Mouse (Mus musculus) megakaryocyte, embryonic 14.5 days (primary cell): ENCODE measurements around the gene As3mt. TPM values are rescaled to one million over a fixed set of nuclear protein-coding genes. Genes with fewer than 3 reads are reported as not detected.

Experiments used
- H3K27me3 ChIP-seq: replicated peaks from 2 replicates; pipeline ENCODE3; 2012; ENCODE audit warnings: inconsistent platforms
- H3K36me3 ChIP-seq: replicated peaks from 2 replicates; pipeline ENCODE3; 2012; ENCODE audit warnings: low read length, inconsistent platforms, mixed read lengths
- H3K4me1 ChIP-seq: 2 replicates; pipeline ENCODE4 v1.6.1; 2012; ENCODE audit warnings: inconsistent platforms
- H3K4me3 ChIP-seq: replicated peaks from 2 replicates; pipeline ENCODE3; 2012; ENCODE audit warnings: moderate library complexity, mild to moderate bottlenecking, inconsistent platforms
- H3K9me3 ChIP-seq: 2 replicates; pipeline ENCODE4 v1.6.1; 2012; ENCODE audit warnings: inconsistent platforms
- FLI1 ChIP-seq: IDR thresholded peaks from 2 replicates; pipeline ENCODE4 v1.6.1; 2012; ENCODE audit warnings: low read length, inconsistent platforms, mixed read lengths
- GATA1 ChIP-seq: IDR thresholded peaks from 3 replicates; pipeline ENCODE4 v1.6.1; 2012; ENCODE audit warnings: mixed read lengths, low read length, inconsistent platforms, borderline replicate concordance
- polyA plus RNA-seq: library from polyadenylated mRNA; stranded (reverse); fragments of >175 nt; gene quantifications from 2 replicates; pipeline ENCODE4 v1.2.3, GENCODE M21; 2012; ENCODE audit warnings: low replicate concordance; ENCODE audit not compliant: insufficient read depth

Gene As3mt
- polyA plus RNA-seq, 1 experiment, result not detected

DNA sequence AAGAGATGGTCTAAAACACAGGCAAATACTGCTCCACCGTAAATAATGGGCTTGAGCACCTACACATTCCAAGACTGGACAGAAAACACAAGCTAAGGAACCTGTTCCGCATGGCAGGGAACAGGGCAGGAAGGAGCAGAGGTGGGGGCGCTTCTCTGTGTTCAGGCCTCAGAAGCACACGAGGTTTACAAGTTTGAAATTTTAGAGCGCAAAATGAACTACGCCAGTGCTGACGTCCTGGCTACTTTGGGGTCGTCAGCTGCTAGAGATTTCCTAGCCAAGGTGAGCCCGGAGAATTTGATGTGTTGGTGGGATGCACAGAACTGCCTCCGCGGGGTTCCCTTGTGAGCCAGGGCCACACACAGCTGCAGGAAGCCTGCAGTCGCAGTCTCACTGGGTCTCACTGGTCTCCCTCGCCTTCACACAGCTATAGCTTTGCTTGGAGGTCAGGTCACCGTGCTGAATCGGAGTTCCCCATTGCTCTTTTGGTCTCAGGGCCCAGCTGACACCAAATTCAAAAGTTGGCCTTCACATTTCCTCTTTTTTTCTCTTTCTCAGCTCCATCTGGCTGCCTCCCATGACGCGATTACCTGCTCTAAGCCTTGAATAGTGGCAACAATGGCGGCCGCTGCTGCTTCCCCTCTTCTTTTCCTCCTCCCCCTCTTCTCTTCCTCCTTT lies 9.3 kb upstream of the As3mt start:
- peaks cover 19% of the 10 kb centered on the region for H3K4me1 ChIP-seq
- H3K27me3 ChIP-seq, result peaks cover 2% of the 10 kb centered on the region
- H3K4me3 ChIP-seq, result no peak overlapping the region
- H3K9me3 ChIP-seq, result peaks cover 11% of the 10 kb centered on the region
- TF ChIP-seq FLI1 (no peak), GATA1 (no peak)
- peaks cover 46% of the 10 kb centered on the region for H3K36me3 ChIP-seq

DNA sequence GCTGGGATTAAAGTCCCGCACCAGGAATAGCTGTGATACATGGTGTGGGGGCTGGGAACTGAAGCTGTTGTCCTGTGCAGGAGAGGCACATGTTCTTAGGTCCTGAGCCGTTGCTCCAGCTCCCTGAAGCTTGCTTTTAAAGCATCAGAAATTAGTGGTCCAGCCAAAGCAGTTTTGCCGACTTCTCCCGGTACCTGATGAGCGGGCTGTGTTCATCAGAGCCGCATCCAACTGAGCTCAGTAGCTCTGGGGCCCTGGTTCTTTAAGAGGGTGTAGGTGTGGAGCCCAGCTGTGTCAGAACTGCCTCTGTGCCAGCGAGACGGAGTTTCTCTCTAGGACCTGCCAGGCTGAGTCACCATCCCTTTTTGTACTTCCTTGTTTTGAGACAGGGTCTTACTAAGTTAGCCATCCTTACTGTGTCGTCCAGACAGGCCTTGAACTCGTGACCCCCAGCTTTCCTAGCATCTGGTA lies 8.2 kb upstream of the As3mt start:
- Histone ChIP-seq H3K36me3 (peaks cover 41% of the 10 kb centered on the region), H3K9me3 (peaks cover 11% of the 10 kb centered on the region), H3K4me1 (peaks cover 13% of the 10 kb centered on the region), H3K27me3 (peaks cover 9% of the 10 kb centered on the region), H3K4me3 (no peak overlapping the region)
- TF ChIP-seq FLI1 (no peak), GATA1 (no peak)

DNA sequence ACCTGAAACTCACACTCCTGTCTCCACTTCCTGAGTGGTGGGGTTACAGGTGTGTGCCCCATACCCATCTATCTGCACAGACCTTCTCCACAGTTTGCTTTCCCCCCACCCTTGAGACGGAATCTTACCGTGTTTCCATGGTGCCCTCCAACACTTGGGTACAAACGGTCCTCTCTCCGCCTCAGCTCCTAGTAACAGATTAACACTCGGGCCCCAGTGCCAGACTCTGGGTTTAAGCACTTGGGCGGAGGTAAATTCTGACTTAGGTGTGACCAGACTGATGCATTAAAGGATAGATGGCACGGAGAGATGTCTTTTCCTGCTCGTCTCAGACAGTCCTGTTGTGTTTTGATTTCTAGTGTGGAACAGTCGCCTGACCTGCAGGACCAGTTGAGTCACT lies 6.1 kb upstream of the As3mt start:
- no peak overlapping the region for H3K4me3 ChIP-seq
- peaks cover 6% of the 10 kb centered on the region for H3K9me3 ChIP-seq
- peaks cover 14% of the 10 kb centered on the region for H3K27me3 ChIP-seq
- peaks cover 26% of the 10 kb centered on the region for H3K4me1 ChIP-seq
- no peak for TF ChIP-seq FLI1
- TF ChIP-seq GATA1, result no peak
- H3K36me3 ChIP-seq, result peaks cover 24% of the 10 kb centered on the region

DNA sequence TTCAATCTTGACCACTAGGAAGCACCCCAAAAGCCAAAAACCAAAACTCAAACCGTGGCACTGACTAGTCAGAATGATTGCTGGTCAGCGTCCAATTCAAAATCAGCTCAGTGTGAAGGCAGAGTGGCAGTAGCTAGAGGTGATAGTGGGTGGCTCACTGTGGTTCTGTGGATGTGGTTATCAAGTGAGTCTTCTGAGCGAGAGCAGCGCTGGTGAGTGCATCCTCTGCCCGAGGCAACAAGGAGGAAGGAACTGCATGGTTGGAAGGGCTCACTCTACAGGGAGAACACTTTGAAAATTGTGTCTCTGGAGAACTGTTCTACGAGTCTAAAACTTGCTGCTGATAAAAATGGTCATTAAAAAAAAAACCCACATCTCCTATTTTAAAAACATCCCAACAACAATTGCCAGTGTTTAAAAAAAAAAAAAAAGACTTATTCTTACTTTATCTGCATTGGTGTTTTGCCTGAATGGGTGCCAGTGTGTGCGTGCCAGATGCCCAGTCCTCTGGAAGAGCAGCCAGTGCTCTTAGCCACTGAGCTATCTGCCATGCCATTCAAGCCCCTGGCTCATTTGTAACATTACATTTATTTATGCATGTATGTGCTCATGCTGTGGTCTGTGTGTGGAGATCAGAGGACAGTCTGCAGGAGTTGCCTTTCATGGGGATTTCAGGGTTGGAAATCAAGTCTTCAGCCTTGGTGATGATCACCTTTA lies 1.3 kb upstream of the As3mt start:
- TF ChIP-seq GATA1, result no peak
- H3K4me3 ChIP-seq, result peak overlapping the region; percentile 53
- no peaks in the 10 kb centered on the region for H3K9me3 ChIP-seq
- peaks cover 35% of the 10 kb centered on the region for H3K27me3 ChIP-seq
- peaks cover 9% of the 10 kb centered on the region for H3K36me3 ChIP-seq
- peaks cover 44% of the 10 kb centered on the region for H3K4me1 ChIP-seq

DNA sequence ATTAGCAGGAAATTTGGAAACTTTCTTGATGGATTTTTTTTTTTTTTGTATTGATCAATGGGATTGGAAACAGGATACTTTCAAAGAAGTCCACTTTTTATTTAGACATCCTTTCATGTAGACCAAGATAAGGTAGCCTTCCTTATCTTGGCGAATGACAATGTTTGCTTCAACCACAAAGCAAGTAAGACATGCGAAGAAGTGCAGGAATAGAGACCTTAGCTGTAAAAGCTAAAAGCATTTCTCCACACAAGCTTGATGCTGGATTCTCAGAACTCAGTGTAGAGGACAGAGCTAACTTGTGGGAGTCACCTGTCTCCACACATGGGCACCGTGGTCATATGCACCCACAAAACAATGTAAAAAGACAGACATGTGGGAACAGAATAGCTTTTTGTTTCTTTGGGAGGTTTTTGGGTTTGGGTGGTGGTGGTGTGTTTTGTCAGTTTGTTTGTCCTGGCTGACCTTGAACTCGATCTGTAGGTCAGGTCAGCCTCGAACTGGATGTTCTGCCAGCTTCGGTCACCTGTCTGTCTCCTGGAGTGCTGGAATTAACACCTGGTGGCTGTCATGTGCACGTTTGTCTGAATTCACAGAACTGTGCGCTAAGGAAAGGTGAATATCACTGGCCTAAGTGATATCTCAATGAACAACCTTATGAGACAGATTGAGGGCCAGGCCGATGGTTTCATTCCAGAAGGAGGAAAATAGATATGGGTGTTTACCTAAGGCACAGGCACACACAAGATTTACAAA lies 540 bp upstream of the As3mt start:
- no peak overlapping the region for H3K4me3 ChIP-seq
- H3K9me3 ChIP-seq, result no peaks in the 10 kb centered on the region
- peaks cover 44% of the 10 kb centered on the region for H3K4me1 ChIP-seq
- H3K27me3 ChIP-seq, result peaks cover 35% of the 10 kb centered on the region
- TF ChIP-seq FLI1 (no peak), GATA1 (no peak)
- peaks cover 4% of the 10 kb centered on the region for H3K36me3 ChIP-seq

DNA sequence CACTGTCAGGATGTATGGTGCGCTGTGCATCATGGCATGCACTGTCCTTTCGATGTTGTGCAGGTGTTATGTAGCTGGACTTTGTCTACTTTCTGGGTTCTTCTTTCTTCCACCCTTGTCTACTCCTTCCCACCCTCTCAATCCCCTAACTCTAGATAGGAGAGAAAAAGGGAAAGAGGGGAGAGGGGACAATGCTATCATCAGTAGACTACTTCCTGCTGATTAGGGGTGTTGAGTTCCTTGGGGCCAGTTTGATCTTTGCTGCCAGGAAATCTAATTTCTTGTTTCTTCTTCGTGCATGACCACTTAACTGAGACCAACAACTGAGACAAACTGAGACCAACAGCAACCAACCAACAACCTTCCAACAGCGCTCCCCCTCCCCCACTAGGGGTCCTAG lies 3.4 kb downstream of the As3mt start:
- peaks cover 36% of the 10 kb centered on the region for H3K4me1 ChIP-seq
- H3K27me3 ChIP-seq, result peaks cover 32% of the 10 kb centered on the region
- no peaks in the 10 kb centered on the region for H3K36me3 ChIP-seq
- H3K4me3 ChIP-seq, result no peak overlapping the region
- no peaks in the 10 kb centered on the region for H3K9me3 ChIP-seq
- TF ChIP-seq FLI1 (no peak), GATA1 (no peak)

DNA sequence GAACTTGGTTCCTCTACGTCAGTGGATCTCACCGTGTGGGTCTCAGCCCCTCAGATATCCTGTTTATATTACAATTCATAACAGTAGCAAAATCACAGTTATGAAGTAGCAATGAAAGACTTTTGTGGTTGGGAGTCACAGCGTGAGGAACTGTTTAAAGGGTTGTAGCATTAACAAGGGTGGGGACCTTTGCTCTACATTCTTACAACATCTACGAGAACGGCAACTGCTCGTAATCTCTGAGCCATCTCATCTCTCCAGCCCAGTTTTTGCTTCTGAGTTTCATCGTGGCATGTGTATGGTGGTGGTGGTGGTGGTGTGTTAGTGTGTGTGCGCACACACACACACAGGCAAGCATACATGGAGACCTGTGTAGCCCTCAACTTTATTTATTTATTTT lies 7.0 kb downstream of the As3mt start:
- H3K27me3 ChIP-seq, result peaks cover 18% of the 10 kb centered on the region
- peaks cover 7% of the 10 kb centered on the region; the same call in 1 of the 2 replicates for H3K4me1 ChIP-seq
- no peak overlapping the region for H3K4me3 ChIP-seq
- H3K36me3 ChIP-seq, result no peaks in the 10 kb centered on the region
- TF ChIP-seq FLI1, result no peak
- TF ChIP-seq GATA1, result no peak
- H3K9me3 ChIP-seq, result peaks cover 6% of the 10 kb centered on the region

DNA sequence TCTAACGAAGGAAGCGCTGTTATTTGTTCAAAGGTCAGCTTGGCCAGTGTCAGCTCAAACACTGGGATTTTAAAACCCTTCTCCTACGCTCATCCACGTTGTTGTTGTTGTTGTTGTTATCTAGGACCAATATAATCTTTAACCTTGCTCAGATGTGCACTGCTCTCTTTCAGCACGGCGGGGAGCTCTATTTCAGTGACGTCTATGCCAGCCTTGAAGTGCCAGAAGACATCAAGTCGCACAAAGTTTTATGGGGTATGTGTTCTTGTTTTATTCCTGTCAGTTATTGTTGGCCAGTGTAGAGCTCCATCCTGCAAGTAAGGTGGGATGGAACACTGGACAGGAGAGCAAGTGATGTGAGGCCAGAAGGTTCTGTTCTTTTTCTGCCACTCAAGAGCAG lies 7.8 kb downstream of the As3mt start:
- no peak overlapping the region for H3K4me3 ChIP-seq
- peaks cover 7% of the 10 kb centered on the region; the same call in 1 of the 2 replicates for H3K4me1 ChIP-seq
- no peaks in the 10 kb centered on the region for H3K36me3 ChIP-seq
- H3K9me3 ChIP-seq, result peaks cover 6% of the 10 kb centered on the region
- TF ChIP-seq GATA1 (no peak), FLI1 (no peak)
- peaks cover 22% of the 10 kb centered on the region for H3K27me3 ChIP-seq

DNA sequence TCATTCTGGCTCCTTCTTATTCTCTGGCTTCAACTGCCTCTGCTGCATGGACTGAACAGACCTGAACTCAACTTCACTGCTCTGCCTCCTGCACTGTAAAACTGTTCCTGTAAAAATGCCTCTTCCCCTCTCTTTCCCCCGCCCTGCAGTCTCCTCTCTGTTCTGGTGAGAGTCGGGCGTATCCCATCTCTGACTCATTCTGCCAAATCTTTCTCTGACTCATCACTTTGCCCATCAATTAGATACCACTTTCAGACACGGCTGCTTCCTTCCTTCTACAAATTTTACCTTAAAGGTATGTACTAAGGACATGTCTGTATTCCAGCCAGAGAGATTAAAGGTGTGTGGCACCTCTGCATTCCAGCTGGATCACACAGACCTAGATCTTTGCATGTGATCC lies 10.9 kb downstream of the As3mt start:
- Histone ChIP-seq H3K9me3 (peaks cover 6% of the 10 kb centered on the region), H3K4me3 (no peak overlapping the region), H3K4me1 (peaks cover 3% of the 10 kb centered on the region; the same call in 1 of the 2 replicates), H3K27me3 (peaks cover 26% of the 10 kb centered on the region), H3K36me3 (no peaks in the 10 kb centered on the region)
- no peak for TF ChIP-seq FLI1

DNA sequence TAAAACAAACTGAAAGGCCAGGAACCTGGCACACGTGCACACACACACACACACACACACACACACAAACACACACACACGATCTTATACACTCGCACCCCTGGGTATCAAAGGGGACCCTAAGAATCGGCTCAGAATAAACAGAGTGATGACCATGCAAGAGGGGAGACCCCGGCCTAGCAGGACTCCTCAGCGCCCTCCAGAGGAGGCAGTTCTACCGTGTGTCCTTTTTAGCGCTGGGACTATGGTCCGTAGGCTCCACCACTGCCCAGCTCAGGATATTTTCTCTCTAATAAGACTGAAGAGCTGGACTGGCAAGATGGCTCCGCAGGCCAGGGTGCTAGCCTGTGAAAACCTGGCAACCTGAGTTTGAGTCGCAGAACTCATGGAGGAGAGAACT lies 17.2 kb downstream of the As3mt start:
- H3K4me3 ChIP-seq, result no peak overlapping the region
- TF ChIP-seq FLI1, result no peak
- TF ChIP-seq GATA1, result no peak
- 0 out of 2 replicates have a peak, but pooled peaks cover 3% of the 10 kb centered on the region for H3K9me3 ChIP-seq
- H3K4me1 ChIP-seq, result peaks cover 13% of the 10 kb centered on the region
- peaks cover 19% of the 10 kb centered on the region for H3K27me3 ChIP-seq
- H3K36me3 ChIP-seq, result no peaks in the 10 kb centered on the region
